Mouse (Mus musculus) ES-E14 (cell line): ENCODE measurements around the gene Carmil1.

Experiments
- CHD2 ChIP-seq: IDR thresholded peaks from 2 replicates; pipeline ENCODE4 v1.6.1; 2014; ENCODE audit warnings: mild to moderate bottlenecking, low read depth, low read length, inconsistent platforms
- ZC3H11A ChIP-seq: IDR thresholded peaks from 2 replicates; pipeline ENCODE4 v1.6.1; 2012; ENCODE audit warnings: low read depth, mild to moderate bottlenecking, inconsistent platforms, low read length, borderline replicate concordance

DNA sequence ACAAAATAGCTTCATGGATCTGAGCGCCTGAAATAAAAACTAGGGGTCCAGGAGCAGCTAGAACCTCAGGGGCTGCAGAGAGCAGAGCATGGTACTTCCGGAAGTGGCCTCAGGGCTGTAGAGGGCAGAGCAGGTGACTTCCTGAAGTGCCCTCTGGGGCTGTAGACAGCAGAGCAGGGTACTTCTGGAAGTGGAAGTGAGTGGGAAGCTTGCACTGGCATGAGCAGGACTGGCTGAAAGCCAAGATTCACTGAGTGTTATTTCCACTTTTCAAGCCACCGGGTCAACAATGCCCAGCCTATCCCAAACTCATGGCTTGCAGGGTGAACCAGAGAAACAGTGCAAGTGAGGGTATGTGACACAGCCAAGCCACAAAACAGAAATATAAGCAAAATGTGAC, 243.1 kb downstream of the Carmil1 start:
- TF ChIP-seq ZC3H11A (no peak), CHD2 (no peak)
